Mouse (Mus musculus) heart, embryonic 11.5 days (tissue): Measurements from ENCODE around the gene Dnase1l3. TPM values are rescaled to one million over a fixed set of nuclear protein-coding genes. Genes with fewer than 3 reads are reported as not detected.

Experiments
- ATAC-seq: fragments of 200-750 bp; cut with Nextera tagmentation; replicated peaks from 2 replicates; pipeline ENCODE4 v1.8.0; 2017; ENCODE audit warnings: moderate library complexity; ENCODE audit not compliant: insufficient number of reproducible peaks, low FRiP score, low TSS enrichment
- H3K27ac ChIP-seq: fragments of 300-500 bp; sonication (generic); 2 replicates; pipeline ENCODE4 v1.5.1; 2014; ENCODE audit warnings: mild to moderate bottlenecking, low read depth, low read length
- H3K27me3 ChIP-seq: fragments of 300-500 bp; sonication (generic); 2 replicates; pipeline ENCODE4 v1.6.1; 2014; ENCODE audit warnings: mild to moderate bottlenecking, low read length, mixed read lengths; ENCODE audit not compliant: control insufficient read depth, insufficient read depth
- H3K36me3 ChIP-seq: fragments of 300-500 bp; sonication (generic); 2 replicates; pipeline ENCODE4 v1.6.1; 2014; ENCODE audit warnings: mild to moderate bottlenecking, low read length, moderate library complexity, mixed read lengths; ENCODE audit not compliant: control insufficient read depth, insufficient read depth
- H3K4me1 ChIP-seq: fragments of 300-500 bp; sonication (generic); 2 replicates; pipeline ENCODE4 v1.6.1; 2014; ENCODE audit warnings: low read length; ENCODE audit not compliant: control insufficient read depth, insufficient read depth
- H3K4me2 ChIP-seq: fragments of 300-500 bp; sonication (generic); 2 replicates; pipeline ENCODE4 v1.6.1; 2014; ENCODE audit warnings: mild to moderate bottlenecking, moderate library complexity
- H3K4me3 ChIP-seq: fragments of 300-500 bp; sonication (generic); 2 replicates; pipeline ENCODE4 v1.5.1; 2014; ENCODE audit warnings: low read depth, low read length
- H3K9ac ChIP-seq: fragments of 300-500 bp; sonication (generic); 2 replicates; pipeline ENCODE4 v1.6.1; 2014; ENCODE audit warnings: mild to moderate bottlenecking, low read depth, low read length, moderate library complexity
- H3K9me3 ChIP-seq: fragments of 300-500 bp; sonication (generic); replicated peaks from 2 replicates; pipeline ENCODE4 v1.6.1; 2016; ENCODE audit warnings: low read length; ENCODE audit not compliant: control insufficient read depth
- WGBS: fragments of 180-500 bp; shearing (Covaris S2); extraction: QIAGEN DNeasy Blood & Tissue Kit; methylation state at CpG from one replicate; pipeline ENCODE4 v1.1.7; 2014; ENCODE audit not compliant: insufficient replicate concordance; 5-methylcytosine and 5-hydroxymethylcytosine counted together
- polyA plus RNA-seq: library from polyadenylated mRNA; unstranded; fragments of >200 nt; fragmentation: Nextera tagmentation; extraction: Ambion mirVana; gene quantifications from 2 replicates; pipeline ENCODE4 v1.2.1, GENCODE M21; 2014

Dnase1l3 gene
- polyA plus RNA-seq, 1 experiment from 2014 or later = 0.06 TPM

- ATAC-seq = no peak
- H3K27me3 ChIP-seq = no peaks in the 10 kb centered on the region
- no peaks in the 10 kb centered on the region for H3K9me3 ChIP-seq
- H3K36me3 ChIP-seq = no peaks in the 10 kb centered on the region
- H3K4me3 ChIP-seq = no peak overlapping the region
- H3K4me2 ChIP-seq = no peak overlapping the region
- 81% methylated on average over 6 of the region's 6 CpGs for WGBS
- H3K4me1 ChIP-seq = no peaks in the 10 kb centered on the region
- H3K9ac ChIP-seq = no peak overlapping the region
- H3K27ac ChIP-seq = no peak overlapping the region
Observed at GRCm38 (mm10) chr14:8035951-8036350, 41.6 kb upstream of the Dnase1l3 start.

- WGBS = 75% methylated on average over 5 of the region's 5 CpGs
Observed at GRCm38 (mm10) chr14:8034561-8034960, 40.2 kb upstream of the Dnase1l3 start.

GRCm38 (mm10) chr14:8032087-8032944 is 37.9 kb upstream of the Dnase1l3 start:
- Histone ChIP-seq H3K9ac (no peak overlapping the region), H3K9me3 (no peaks in the 10 kb centered on the region), H3K4me2 (no peak overlapping the region), H3K4me3 (no peak overlapping the region), H3K36me3 (no peaks in the 10 kb centered on the region), H3K27ac (no peak overlapping the region), H3K4me1 (peaks cover 4% of the 10 kb centered on the region), H3K27me3 (no peaks in the 10 kb centered on the region)
- no peak for ATAC-seq
- WGBS = 69% methylated on average over 13 of the region's 13 CpGs

More at GRCm38 (mm10) chr14:8034561-8034960, 40.2 kb upstream of the Dnase1l3 start:
- Histone ChIP-seq H3K4me1 (peaks cover 4% of the 10 kb centered on the region), H3K4me3 (no peak overlapping the region), H3K27ac (no peak overlapping the region), H3K4me2 (no peak overlapping the region), H3K36me3 (no peaks in the 10 kb centered on the region), H3K27me3 (no peaks in the 10 kb centered on the region), H3K9ac (no peak overlapping the region), H3K9me3 (no peaks in the 10 kb centered on the region)
- ATAC-seq = no peak

GRCm38 (mm10) chr14:8030535-8030934 is 36.2 kb upstream of the Dnase1l3 start:
- WGBS = 46% methylated on average over 4 of the region's 4 CpGs
- no peaks in the 10 kb centered on the region for H3K36me3 ChIP-seq
- H3K4me3 ChIP-seq = no peak overlapping the region
- H3K9ac ChIP-seq = no peak overlapping the region
- no peak overlapping the region for H3K4me2 ChIP-seq
- ATAC-seq = no peak
- no peaks in the 10 kb centered on the region for H3K9me3 ChIP-seq
- peaks cover 4% of the 10 kb centered on the region for H3K4me1 ChIP-seq
- H3K27ac ChIP-seq = no peak overlapping the region
- no peaks in the 10 kb centered on the region for H3K27me3 ChIP-seq

- Histone ChIP-seq H3K4me1 (peaks cover 4% of the 10 kb centered on the region), H3K4me3 (no peak overlapping the region), H3K9me3 (no peaks in the 10 kb centered on the region), H3K36me3 (no peaks in the 10 kb centered on the region), H3K27ac (no peak overlapping the region), H3K4me2 (no peak overlapping the region), H3K27me3 (no peaks in the 10 kb centered on the region), H3K9ac (no peak overlapping the region)
- no peak for ATAC-seq
- WGBS = 69% methylated on average over 1 of the region's 1 CpGs
Observed at GRCm38 (mm10) chr14:8029752-8030151, 35.4 kb upstream of the Dnase1l3 start.

- WGBS = 81% methylated on average over 5 of the region's 5 CpGs
- peaks cover 8% of the 10 kb centered on the region for H3K4me1 ChIP-seq
- H3K9ac ChIP-seq = no peak overlapping the region
- H3K27ac ChIP-seq = no peak overlapping the region
- H3K27me3 ChIP-seq = no peaks in the 10 kb centered on the region
- no peak overlapping the region for H3K4me2 ChIP-seq
- H3K9me3 ChIP-seq = no peaks in the 10 kb centered on the region
- no peak for ATAC-seq
- no peaks in the 10 kb centered on the region for H3K36me3 ChIP-seq
- no peak overlapping the region for H3K4me3 ChIP-seq
Observed at GRCm38 (mm10) chr14:8028086-8028485, 33.7 kb upstream of the Dnase1l3 start.

- no peaks in the 10 kb centered on the region for H3K9me3 ChIP-seq
- H3K27ac ChIP-seq = no peak overlapping the region
- H3K4me2 ChIP-seq = no peak overlapping the region
- H3K9ac ChIP-seq = no peak overlapping the region
- no peak for ATAC-seq
- 72% methylated on average over 10 of the region's 10 CpGs for WGBS
- H3K36me3 ChIP-seq = no peaks in the 10 kb centered on the region
- no peak overlapping the region for H3K4me3 ChIP-seq
- H3K4me1 ChIP-seq = peaks cover 8% of the 10 kb centered on the region
- no peaks in the 10 kb centered on the region for H3K27me3 ChIP-seq
Observed at GRCm38 (mm10) chr14:8026769-8027531, 32.6 kb upstream of the Dnase1l3 start.

- no peak overlapping the region for H3K4me3 ChIP-seq
- peaks cover 4% of the 10 kb centered on the region; the same call in 1 of the 2 replicates for H3K4me1 ChIP-seq
- H3K27me3 ChIP-seq = no peaks in the 10 kb centered on the region
- H3K9ac ChIP-seq = no peak overlapping the region
- WGBS = 84% methylated on average over 10 of the region's 10 CpGs
- no peaks in the 10 kb centered on the region for H3K36me3 ChIP-seq
- H3K9me3 ChIP-seq = no peaks in the 10 kb centered on the region
- ATAC-seq = no peak
- H3K4me2 ChIP-seq = no peak overlapping the region
- H3K27ac ChIP-seq = no peak overlapping the region
Observed at GRCm38 (mm10) chr14:8024936-8025335, 30.6 kb upstream of the Dnase1l3 start.
